Mouse (Mus musculus) limb, embryonic 10.5 days (tissue): Measurements from ENCODE around the gene Atad5. TPM values are rescaled to one million over a fixed set of nuclear protein-coding genes. Genes with fewer than 3 reads are reported as not detected.

ENCODE experiments used
- DNase-seq: peaks from one replicate; pipeline ENCODE4 v3.0.0-alpha.2; 2017; ENCODE audit warnings: low spot score
- H3K27ac ChIP-seq: fragments of 300-500 bp; sonication (generic); 2 replicates; pipeline ENCODE4 v1.5.1; 2016; ENCODE audit warnings: mild to moderate bottlenecking
- H3K27me3 ChIP-seq: fragments of 300-500 bp; sonication (generic); 2 replicates; pipeline ENCODE4 v1.6.1; 2016; ENCODE audit warnings: low read depth, mild to moderate bottlenecking; ENCODE audit not compliant: poor library complexity, severe bottlenecking
- H3K36me3 ChIP-seq: fragments of 300-500 bp; sonication (generic); 2 replicates; pipeline ENCODE4 v1.6.1; 2016; ENCODE audit warnings: mild to moderate bottlenecking, moderate library complexity
- H3K4me1 ChIP-seq: fragments of 300-500 bp; sonication (generic); 2 replicates; pipeline ENCODE4 v1.6.1; 2016
- H3K4me3 ChIP-seq: fragments of 300-500 bp; sonication (generic); 2 replicates; pipeline ENCODE4 v1.5.1; 2016; ENCODE audit warnings: mild to moderate bottlenecking, moderate library complexity
- H3K9me3 ChIP-seq: fragments of 300-500 bp; sonication (generic); replicated peaks from 2 replicates; pipeline ENCODE4 v1.6.1; 2016; ENCODE audit warnings: mild to moderate bottlenecking
- whole genome bisulfite sequencing: fragments of 180-500 bp; shearing (Covaris S2); methylation state at CpG from one replicate; pipeline ENCODE4 v1.1.7; 2016; 5-methylcytosine and 5-hydroxymethylcytosine counted together
- polyA plus RNA-seq: library from polyadenylated mRNA; unstranded; fragments of >200 nt; fragmentation: Nextera tagmentation; extraction: Ambion mirVana; gene quantifications from 2 replicates; pipeline ENCODE4 v1.2.1, GENCODE M21; 2016

Gene Atad5
- polyA plus RNA-seq, 1 experiment from 2014 or later, result 19.9 TPM

DNA sequence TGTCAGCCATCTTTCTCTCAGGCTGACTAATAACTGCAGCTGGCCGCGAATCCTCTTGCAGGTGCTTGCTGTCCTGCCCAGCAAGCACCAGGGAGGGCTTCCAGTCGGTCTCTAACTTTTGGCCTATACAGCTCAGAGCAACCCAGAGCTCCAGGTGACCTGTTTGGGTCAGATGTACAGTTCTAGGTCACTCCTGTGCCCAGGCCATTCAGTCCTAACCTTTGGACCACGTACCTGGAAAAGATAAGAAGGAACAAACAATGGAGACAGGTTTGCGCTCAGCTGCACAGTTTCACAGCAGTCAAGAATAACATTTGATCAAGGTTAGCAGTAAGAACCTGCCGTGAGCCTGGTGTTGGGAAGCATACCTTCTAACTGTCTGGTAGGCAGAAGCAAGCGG is 69.8 kb downstream of the Atad5 start:
- H3K27me3 ChIP-seq, result peaks cover 49% of the 10 kb centered on the region
- H3K27ac ChIP-seq, result no peak overlapping the region
- no peaks in the 10 kb centered on the region for H3K9me3 ChIP-seq
- WGBS, result 86% methylated on average over 7 of the region's 7 CpGs
- H3K36me3 ChIP-seq, result no peaks in the 10 kb centered on the region
- DNase-seq, result no peak
- peaks cover 7% of the 10 kb centered on the region for H3K4me1 ChIP-seq
- H3K4me3 ChIP-seq, result no peak overlapping the region

DNA sequence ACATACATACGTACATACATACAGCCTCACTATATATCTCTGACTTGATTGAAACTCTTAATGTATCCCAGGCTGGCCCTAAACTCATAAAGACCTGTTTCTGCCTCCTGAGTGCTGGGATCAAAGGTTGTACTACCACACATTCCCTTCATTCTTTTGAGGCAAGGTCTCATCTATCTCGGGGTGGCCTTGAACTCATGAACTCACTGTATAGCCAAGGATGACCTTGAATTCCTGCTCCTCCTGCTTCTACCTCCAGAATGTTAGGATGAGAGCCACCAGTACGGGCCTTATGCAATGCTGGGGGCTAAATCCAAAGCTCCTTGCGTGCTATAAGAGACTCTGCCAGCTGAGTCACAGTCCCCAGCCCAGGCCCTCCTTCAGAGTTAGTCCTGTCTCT is 71.8 kb downstream of the Atad5 start:
- no peaks in the 10 kb centered on the region for H3K9me3 ChIP-seq
- DNase-seq, result no peak
- no peaks in the 10 kb centered on the region for H3K4me1 ChIP-seq
- H3K4me3 ChIP-seq, result no peak overlapping the region
- peaks cover 29% of the 10 kb centered on the region for H3K27me3 ChIP-seq
- H3K27ac ChIP-seq, result no peak overlapping the region
- 80% methylated on average over 4 of the region's 4 CpGs for WGBS
- no peaks in the 10 kb centered on the region for H3K36me3 ChIP-seq

DNA sequence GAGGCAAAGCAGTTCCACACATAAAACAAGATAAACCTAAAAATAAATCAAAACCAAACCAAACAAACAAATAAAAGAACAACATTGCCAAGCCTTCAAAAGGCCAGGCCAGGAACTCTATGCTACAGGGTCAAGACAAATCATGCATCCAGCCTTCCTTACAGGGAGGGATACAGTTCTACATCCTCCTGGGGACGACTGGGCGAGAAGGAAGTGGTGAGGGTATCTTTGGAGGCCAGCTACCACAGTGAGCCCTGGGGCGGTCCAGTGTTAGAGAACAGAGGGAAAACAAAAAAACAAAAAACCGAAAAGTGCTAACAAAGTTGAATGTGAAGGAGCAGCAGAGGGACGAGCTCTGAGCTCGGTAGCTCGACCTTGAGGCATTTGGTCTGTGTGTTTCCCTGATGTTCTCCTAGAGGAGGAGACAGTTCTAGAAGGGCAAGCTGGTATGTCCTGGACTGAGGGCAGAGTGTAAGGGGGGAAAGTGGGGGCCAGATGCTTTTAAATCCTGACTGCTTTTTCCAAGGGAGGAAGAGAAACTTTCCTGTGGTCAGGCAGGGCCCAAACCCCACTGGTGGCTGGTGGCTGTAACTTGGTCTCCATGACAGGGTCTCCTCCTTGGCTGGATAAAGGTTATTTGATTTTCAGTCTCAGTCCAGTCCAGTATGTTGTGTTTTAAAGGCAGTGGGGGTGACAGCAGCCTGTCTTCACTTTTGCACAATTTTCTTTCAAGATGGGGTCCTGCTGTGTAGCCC is 74.3 kb downstream of the Atad5 start:
- no peak for DNase-seq
- Histone ChIP-seq H3K4me3 (no peak overlapping the region), H3K27me3 (peaks cover 5% of the 10 kb centered on the region; the same call in 1 of the 2 replicates), H3K27ac (no peak overlapping the region), H3K9me3 (no peaks in the 10 kb centered on the region; the same call in 1 of the 2 replicates), H3K4me1 (no peaks in the 10 kb centered on the region), H3K36me3 (no peaks in the 10 kb centered on the region)
- 82% methylated on average over 7 of the region's 7 CpGs for WGBS

DNA sequence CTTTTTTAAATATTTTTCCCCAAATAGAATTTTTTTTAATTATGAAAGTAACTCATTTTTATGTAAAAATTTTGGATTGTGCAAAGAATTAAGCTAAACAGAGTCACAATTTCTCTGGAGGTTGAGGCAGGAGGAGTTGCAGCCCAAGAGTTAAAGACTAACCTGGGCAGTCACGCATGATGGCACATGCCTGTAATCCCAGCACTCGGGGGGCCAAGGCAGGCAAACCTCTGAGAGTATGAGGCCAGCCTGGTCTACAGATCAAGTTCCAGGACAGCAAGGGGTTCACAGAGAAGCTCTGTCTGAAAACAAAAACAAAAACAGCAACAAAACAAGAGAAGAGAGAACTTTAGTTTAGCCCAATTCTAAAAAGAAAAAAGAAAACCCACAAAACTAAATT is 75.0 kb downstream of the Atad5 start:
- Histone ChIP-seq H3K36me3 (no peaks in the 10 kb centered on the region), H3K9me3 (no peaks in the 10 kb centered on the region; the same call in 1 of the 2 replicates), H3K4me3 (no peak overlapping the region), H3K4me1 (no peaks in the 10 kb centered on the region), H3K27me3 (peaks cover under 1% of the 10 kb centered on the region; the same call in 1 of the 2 replicates), H3K27ac (no peak overlapping the region)
- no peak for DNase-seq
- WGBS, result 76% methylated on average over 2 of the region's 2 CpGs

DNA sequence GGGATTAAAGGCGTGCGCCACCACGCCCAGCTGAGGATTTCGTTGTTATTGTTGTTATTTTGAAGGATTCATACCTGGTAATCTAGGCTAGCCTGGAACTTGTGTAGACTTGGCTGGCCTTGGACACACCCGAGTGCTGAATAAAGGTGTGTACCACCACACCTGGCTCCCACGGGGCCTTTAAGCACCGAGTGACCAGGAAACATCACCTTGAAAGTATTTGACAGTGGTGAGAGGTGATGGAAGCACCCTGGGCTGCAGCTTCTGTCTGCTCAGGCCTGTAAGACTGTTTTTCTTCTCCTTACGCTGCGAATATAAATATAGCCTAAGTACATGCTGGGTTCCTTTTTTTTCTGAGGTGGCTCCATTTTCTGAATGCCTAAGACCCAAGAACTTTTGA is 78.9 kb downstream of the Atad5 start:
- Histone ChIP-seq H3K27me3 (no peaks in the 10 kb centered on the region), H3K4me3 (no peak overlapping the region)
- 94% methylated on average over 9 of the region's 9 CpGs for WGBS

DNA sequence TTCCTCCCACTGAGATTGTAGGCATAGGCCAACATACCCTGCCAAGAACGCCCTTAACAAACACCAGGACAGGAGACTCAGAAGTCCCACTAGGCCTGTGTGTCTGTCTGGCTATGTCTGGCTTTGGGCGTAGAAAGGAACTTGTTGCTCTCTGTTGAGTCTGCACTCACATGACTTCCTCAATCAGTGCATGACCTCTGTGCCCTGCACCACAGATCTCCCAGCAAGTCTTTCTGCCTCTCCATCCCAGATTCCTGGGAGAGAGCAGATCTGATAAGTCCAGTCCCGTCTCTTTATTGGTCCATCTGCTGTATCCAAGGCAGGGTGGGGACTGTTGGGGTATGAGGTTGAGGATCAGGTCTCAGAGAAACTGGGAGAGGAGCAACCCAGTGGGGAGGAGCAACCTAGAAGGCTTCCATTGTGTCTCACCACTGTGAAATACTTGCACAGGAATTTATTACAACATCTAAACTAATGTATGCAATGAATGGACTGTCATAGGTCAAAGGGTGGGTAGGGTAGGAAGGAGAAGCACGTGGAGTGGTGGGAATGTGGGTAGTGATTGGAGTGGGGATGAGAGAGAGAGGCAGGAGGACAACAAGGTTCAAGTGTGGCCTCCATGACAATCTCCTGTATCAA is 79.5 kb downstream of the Atad5 start:
- Histone ChIP-seq H3K9me3 (no peaks in the 10 kb centered on the region; the same call in 1 of the 2 replicates), H3K27me3 (no peaks in the 10 kb centered on the region), H3K27ac (no peak overlapping the region), H3K4me1 (no peaks in the 10 kb centered on the region), H3K36me3 (no peaks in the 10 kb centered on the region), H3K4me3 (no peak overlapping the region)
- no peak for DNase-seq
- WGBS, result 85% methylated on average over 4 of the region's 4 CpGs

More for the DNA sequence above, 78.9 kb downstream of the Atad5 start:
- Histone ChIP-seq H3K9me3 (no peaks in the 10 kb centered on the region; the same call in 1 of the 2 replicates), H3K4me1 (no peaks in the 10 kb centered on the region), H3K36me3 (no peaks in the 10 kb centered on the region), H3K27ac (no peak overlapping the region)
- DNase-seq, result no peak

DNA sequence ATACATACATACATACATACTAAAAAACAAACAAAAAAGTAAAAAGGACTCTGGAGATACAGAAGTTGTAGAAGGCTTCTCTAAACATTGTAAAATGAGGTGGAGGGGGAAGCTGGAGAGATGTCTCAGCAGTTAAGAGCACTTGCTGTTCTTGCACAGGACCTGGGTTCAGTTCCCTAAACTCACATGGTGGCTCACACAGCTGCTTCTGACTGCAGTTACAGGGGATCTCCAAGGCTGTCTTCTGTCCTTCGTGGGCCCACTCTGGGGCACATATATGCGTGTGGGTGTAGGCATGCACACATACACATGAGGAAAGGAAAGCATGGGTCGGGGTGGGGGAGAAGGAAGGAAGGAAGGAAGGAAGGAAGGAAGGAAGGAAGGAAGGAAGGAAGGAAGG is 80.4 kb downstream of the Atad5 start:
- no peak for DNase-seq
- no peak overlapping the region for H3K4me3 ChIP-seq
- no peaks in the 10 kb centered on the region for H3K27me3 ChIP-seq
- no peaks in the 10 kb centered on the region for H3K36me3 ChIP-seq
- 90% methylated on average over 3 of the region's 3 CpGs for WGBS
- H3K9me3 ChIP-seq, result no peaks in the 10 kb centered on the region; the same call in 1 of the 2 replicates
- no peaks in the 10 kb centered on the region for H3K4me1 ChIP-seq
- H3K27ac ChIP-seq, result no peak overlapping the region

DNA sequence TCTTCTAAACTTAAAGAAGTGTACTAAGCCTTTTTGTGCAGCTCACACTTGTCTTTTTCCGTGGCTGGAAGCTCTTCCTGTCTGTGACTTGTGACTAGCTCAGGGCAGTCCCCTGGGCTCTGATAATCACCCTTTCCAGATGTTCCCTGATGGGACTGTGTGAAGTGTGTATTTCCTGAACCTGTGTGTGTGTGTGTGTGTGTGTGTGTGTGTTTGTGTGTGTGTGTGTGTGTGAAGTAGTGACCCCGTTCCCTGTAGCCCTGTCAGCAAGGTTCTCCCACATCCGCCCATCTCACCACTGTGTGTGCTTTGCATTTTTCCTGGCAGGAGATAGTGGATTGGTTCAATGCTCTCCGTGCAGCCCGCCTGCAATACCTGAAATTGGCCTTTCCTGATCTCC is 81.2 kb downstream of the Atad5 start:
- Histone ChIP-seq H3K4me1 (no peaks in the 10 kb centered on the region), H3K4me3 (no peak overlapping the region), H3K9me3 (no peaks in the 10 kb centered on the region; the same call in 1 of the 2 replicates), H3K36me3 (no peaks in the 10 kb centered on the region), H3K27me3 (no peaks in the 10 kb centered on the region), H3K27ac (no peak overlapping the region)
- no peak for DNase-seq
- WGBS, result 79% methylated on average over 5 of the region's 5 CpGs

DNA sequence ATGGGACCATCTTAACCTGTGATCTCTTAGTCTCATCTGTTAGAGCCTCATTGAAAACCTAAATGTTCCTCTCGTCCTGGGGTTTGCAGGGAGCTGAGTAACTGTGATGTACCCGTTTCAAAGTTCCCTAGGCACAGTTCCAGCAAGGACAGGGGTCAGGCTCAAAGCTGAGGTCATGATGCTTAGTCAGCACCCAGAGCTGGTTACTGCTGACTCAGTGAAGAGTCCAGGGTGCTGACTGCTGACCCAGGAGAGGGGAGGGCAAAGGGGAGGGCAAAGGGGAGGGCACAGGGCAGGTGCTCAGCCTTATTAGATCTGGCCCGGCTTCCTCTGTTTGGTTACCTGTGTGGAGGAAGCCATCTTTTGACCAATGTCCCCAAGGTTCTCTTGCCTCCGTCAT is 82.7 kb downstream of the Atad5 start:
- no peaks in the 10 kb centered on the region for H3K9me3 ChIP-seq
- H3K4me1 ChIP-seq, result no peaks in the 10 kb centered on the region
- no peaks in the 10 kb centered on the region for H3K27me3 ChIP-seq
- no peak overlapping the region for H3K4me3 ChIP-seq
- H3K27ac ChIP-seq, result no peak overlapping the region
- WGBS, result 79% methylated on average over 4 of the region's 4 CpGs
- H3K36me3 ChIP-seq, result no peaks in the 10 kb centered on the region
- DNase-seq, result no peak

DNA sequence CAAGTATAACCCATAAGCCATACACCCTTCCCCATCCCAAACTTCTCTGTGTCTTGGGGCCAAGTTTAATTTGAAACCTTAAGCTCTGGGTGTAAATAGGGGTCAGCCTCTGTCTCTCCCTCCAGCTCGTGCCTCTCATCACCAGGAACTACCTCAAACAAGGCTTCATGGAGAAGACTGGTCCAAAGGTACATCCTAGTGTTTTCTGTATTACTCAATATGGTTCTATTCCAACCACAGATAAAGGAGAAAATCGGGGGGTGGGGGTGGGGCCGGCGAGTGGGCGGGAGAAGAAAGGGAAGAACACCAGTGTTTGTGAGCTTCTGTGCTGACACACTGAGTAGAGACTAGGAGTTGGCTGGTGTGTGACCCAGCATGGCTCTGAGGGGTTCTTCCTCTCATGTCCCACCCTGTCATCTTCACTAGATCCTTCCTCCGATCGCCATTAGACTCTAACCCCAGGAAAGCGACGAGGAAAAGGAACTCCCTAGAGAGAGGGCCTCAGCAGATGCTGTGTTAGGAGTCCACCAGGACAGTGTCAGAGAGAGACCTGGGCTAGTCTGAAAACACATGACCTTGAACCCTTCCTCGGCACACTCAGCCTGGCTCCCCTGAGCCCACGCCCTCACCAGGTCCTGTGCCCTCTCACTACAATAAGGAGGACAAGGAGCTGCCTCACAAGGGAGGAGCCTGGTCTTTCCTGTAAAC is 84.9 kb downstream of the Atad5 start:
- H3K27me3 ChIP-seq, result no peaks in the 10 kb centered on the region
- no peaks in the 10 kb centered on the region for H3K36me3 ChIP-seq
- H3K4me3 ChIP-seq, result no peak overlapping the region
- no peak overlapping the region for H3K27ac ChIP-seq
- 85% methylated on average over 11 of the region's 11 CpGs for WGBS
- DNase-seq, result no peak
- H3K9me3 ChIP-seq, result no peaks in the 10 kb centered on the region
- H3K4me1 ChIP-seq, result no peaks in the 10 kb centered on the region

DNA sequence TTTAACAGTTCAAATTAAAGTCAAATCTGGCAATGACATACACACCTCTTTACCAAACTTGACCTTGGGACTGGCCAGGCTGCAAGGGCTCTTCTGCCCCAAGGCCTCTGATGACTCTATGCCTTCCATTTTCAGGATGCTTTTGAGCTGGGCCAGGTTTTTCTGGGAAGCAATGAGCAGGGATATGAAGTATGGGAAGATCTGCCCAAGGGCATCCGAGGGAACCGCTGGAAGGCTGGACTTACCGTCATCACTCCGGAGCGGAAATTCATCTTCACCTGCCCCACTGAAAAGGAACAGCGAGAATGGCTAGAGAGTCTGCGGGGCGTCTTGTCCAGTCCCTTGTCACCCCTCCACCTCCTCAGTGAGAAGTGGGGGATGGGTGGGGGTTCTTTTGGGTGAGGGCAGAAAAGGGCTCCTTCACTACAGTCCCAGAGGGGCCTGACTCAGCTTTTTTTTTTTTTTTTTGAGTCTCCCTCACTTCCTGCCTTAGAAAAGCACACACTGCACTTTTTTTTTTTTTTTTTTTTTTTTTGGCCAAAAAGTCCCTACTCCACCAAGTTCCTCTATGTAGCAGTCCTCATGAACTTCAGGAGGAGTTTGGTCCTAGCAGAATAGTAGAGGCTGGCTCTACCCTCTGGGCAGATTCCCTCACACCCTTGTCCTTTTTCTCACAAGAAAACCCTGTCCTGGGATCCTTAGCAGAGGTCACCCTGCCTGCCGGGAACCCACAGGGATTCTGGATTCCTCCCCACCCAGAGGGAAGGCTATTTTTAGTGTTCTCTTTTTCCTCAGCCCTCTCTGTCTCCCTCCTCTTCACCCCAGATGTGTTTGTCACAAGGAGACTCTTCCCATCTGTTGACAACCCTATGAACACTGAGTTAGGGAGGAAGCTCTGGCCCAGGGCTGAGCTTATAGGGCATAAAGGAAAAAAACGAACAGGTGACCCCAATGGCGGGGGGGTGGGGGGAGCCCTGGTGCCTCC is 88.0 kb downstream of the Atad5 start:
- no peaks in the 10 kb centered on the region for H3K9me3 ChIP-seq
- H3K4me1 ChIP-seq, result no peaks in the 10 kb centered on the region
- no peak overlapping the region for H3K4me3 ChIP-seq
- H3K36me3 ChIP-seq, result no peaks in the 10 kb centered on the region
- H3K27ac ChIP-seq, result no peak overlapping the region
- 86% methylated on average over 11 of the region's 11 CpGs for WGBS
- no peaks in the 10 kb centered on the region for H3K27me3 ChIP-seq
- no peak for DNase-seq

DNA sequence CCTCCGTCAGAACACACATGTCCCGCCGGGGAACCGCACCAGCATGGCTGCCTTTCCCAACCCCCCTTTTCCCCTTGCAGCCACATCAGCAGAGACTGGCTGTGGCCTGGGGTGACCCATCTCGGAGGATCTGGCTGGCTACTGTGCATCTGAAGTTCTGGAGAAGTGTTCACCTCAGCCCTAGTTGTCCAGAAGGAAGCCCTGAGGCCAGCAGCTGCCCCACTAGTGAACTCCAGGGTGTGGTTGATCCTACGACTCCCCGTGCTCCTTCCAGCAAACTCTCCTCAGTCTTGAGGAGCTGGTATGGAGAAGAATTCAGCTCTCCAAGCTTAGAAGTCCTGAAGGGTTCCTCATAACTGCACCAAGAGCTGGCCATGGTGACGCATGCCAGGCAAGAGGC is 89.1 kb downstream of the Atad5 start:
- H3K4me1 ChIP-seq, result no peaks in the 10 kb centered on the region
- H3K27ac ChIP-seq, result no peak overlapping the region
- H3K9me3 ChIP-seq, result no peaks in the 10 kb centered on the region
- no peaks in the 10 kb centered on the region for H3K27me3 ChIP-seq
- no peak for DNase-seq
- no peak overlapping the region for H3K4me3 ChIP-seq
- no peaks in the 10 kb centered on the region for H3K36me3 ChIP-seq
- WGBS, result 86% methylated on average over 8 of the region's 8 CpGs
